Mouse (Mus musculus) cortical plate, adult 2 months (tissue): ENCODE results near the gene 3110082I17Rik.

ENCODE experiments used
- CTCF ChIP-seq: fragments of 200-500 bp; IDR thresholded peaks from 2 replicates; pipeline ENCODE4 v1.5.1; 2011; ENCODE audit warnings: mild to moderate bottlenecking, control low read depth, low read length; ENCODE audit not compliant: insufficient read depth; ENCODE audit errors: extremely low read depth
- POLR2A ChIP-seq: fragments of 200-500 bp; IDR thresholded peaks from 2 replicates; pipeline ENCODE4 v1.6.1; 2011; ENCODE audit warnings: mild to moderate bottlenecking, low read length, control low read depth; ENCODE audit not compliant: insufficient read depth; ENCODE audit errors: extremely low read depth

GRCm38 (mm10) chr5:139378271-139378556 lies 82.1 kb downstream of the 3110082I17Rik start:
- TF ChIP-seq CTCF, result no peak
- TF ChIP-seq POLR2A, result no peak
